Mouse (Mus musculus) left cerebral cortex, adult 18-20 months (tissue): Measurements from ENCODE around the gene Dnajc6. TPM values are rescaled to one million over a fixed set of nuclear protein-coding genes. Genes with fewer than 3 reads are reported as not detected.

Experiments
- DNase-seq, 2 experiments: peaks; one replicate each; pipeline ENCODE4 v3.0.0; 2021 to 2022; ENCODE audit warnings: low spot score in 2 of 2, mixed read lengths in 1 of 2
- total RNA-seq, 2 experiments: library from RNA; stranded (reverse); gene quantifications; 2 replicates each; pipeline ENCODE4 v1.2.3; 2021

The Dnajc6 gene
- total RNA-seq, 2 experiments from 2014 or later = 306 to 307 TPM

DNA sequence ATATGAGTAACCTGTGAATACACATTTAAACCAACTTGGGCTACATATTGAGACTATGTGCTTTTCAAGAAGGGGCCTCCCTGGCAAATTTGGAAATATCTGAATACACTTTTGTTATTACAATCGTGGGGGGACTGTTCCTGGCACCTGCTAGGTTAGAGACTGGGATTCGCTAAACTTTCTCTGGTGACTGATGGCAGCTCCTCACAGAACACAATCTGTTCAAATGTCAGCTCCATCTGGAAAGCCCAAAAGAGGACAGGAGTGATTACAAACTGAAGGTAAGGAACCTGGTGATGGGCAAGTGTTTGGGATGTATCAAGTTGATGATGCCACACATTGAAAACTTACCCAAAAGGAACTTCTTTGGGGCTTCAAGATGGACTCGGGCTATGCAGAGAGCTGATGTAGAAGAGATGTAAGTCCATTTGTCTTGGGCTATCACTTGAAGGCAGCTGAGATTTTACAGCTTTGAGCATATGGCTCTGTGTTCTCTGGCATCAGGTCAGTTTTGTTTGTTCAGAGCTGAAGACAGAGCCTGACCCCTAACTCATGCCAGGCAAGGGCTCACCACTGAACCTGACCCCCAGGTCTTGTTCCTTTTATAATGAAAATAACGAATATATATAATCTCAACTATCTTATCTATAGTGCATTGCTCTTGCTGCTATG lies 68.4 kb downstream of the Dnajc6 start:
- DNase-seq = no peak

DNA sequence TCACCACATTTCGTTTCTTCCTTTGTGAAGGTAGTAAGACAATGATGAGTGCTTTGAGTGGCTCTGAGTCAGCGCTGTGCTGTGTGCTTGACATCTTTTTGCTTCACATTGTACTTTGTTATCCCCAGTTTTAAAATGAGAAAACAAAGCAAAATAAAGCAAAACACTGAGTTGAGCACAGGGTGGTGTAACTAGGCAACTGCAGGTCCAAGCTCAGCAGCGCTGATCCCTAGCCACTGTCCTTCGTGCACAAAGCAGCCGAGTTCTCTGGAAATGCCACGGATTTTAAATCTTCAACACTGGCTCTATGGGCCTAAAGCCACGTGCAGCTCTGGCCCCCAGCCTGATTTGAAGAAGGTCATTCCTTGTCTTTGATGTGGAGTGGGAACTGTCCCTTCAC lies 72.6 kb downstream of the Dnajc6 start:
- no peak for DNase-seq

DNA sequence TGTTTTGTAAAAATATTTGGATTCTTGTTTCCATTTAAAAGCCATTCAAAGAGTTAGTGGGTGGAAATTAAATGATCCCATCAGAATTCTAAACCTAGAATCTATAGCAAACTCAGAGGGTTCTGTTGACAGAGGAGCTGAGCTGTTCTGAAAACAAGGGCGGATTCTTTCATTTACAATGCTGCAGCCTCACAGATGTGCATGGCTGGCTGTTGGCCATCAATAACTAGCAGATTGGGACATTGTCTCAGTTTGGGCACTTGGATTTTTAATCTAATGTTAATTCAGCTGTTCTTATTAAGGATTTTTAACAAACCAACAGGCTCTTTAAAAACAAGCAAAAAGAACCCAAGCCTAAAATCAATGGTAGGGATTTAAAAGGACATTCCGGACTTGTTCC lies 75.7 kb downstream of the Dnajc6 start:
- no peak for DNase-seq

DNA sequence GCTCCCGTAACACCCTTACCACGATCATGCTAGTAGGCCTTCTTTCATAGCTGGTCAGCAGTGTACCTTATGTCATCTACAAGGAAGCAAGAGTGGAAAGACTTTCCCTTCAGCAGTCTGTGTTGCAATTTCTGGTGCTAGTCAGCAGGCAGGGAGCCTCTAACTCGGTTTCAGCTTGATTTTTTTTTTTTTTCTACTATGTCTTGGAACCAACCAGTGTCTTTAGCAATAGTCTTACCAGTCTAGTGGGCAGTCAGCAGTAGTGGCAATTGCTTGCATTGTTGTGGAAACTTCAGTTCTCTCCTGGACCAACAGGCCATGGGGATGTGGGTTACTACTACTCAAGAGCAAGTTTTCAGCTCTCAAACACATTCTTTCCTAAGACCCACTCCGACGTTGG lies 78.9 kb downstream of the Dnajc6 start:
- DNase-seq = no peak

DNA sequence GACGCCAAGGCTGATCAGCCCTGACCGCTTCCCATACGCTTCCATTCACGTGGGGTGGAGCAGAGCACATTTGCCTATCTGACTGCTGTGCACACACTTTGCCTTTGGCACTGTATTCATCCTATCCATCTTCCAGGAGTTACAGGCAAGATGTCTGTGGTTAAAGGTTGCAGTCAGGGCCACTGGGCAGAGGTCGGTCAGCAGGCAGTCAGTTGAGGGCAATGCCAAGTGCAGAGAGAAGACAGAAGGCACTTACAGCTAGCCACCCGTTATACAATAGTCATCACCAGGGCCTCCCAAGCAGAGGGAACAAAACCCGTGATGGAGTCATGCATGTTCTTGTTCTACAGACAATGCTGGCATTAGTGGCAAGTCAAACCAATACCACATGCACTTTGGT lies 82.3 kb downstream of the Dnajc6 start:
- DNase-seq = no peak

DNA sequence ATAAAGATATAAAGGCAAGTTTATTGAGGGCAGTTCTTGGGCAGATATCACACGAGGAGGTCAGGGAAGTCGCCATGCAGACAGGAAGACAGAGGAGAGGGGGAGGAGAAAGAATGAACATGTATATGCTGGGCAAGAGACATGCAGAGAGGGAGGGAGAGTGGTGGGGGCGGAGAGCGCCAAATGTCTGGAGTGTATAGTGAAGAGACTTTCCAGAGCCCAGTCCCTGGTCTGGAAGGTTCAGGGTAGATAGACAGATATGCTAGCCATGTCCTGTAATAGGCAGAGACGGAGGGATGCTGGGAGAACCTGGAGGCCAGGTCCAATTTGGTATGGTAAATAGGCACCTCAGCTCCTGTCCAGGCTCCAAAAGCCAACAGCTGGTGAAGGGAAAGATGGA lies 83.1 kb downstream of the Dnajc6 start:
- DNase-seq = no peak

DNA sequence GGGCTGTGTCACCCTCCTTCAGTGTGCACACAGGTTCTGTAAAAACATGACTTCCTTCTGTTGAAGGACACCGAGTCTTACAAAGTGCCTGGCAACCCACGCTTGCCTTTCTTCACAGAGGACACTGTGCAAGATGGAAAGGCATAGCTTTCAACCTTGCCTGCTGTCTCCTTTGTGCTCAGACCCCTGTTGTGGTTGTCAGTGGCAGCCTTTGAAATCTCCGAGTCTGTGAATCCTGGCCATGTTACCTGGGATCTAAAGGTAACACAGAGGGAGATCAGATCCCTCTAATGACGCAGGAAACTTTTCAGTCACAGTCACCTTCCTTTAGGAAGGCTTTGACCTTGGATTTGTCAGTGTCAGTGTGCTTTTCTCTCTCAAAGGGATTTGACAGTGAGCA lies 84.7 kb downstream of the Dnajc6 start:
- DNase-seq = no peak

DNA sequence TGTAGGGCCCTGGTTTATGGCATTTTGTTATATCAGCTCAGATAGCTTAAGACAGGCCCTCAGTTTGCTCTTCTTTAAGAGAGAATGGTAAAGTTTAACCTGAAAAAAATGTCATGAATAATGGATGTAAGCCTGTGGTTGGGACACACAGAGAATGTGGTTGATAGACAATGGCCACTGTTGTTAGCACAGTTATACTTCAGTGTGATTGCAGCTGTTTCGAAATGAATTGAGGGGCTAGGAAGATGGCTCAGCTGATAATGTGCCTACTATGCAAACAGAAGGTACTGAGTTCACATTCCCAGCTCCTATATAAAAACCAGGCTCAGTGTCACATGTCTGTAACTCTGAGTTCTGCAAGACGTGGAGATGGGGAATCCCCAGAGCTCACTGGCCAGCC lies 86.4 kb downstream of the Dnajc6 start:
- DNase-seq = no peak

DNA sequence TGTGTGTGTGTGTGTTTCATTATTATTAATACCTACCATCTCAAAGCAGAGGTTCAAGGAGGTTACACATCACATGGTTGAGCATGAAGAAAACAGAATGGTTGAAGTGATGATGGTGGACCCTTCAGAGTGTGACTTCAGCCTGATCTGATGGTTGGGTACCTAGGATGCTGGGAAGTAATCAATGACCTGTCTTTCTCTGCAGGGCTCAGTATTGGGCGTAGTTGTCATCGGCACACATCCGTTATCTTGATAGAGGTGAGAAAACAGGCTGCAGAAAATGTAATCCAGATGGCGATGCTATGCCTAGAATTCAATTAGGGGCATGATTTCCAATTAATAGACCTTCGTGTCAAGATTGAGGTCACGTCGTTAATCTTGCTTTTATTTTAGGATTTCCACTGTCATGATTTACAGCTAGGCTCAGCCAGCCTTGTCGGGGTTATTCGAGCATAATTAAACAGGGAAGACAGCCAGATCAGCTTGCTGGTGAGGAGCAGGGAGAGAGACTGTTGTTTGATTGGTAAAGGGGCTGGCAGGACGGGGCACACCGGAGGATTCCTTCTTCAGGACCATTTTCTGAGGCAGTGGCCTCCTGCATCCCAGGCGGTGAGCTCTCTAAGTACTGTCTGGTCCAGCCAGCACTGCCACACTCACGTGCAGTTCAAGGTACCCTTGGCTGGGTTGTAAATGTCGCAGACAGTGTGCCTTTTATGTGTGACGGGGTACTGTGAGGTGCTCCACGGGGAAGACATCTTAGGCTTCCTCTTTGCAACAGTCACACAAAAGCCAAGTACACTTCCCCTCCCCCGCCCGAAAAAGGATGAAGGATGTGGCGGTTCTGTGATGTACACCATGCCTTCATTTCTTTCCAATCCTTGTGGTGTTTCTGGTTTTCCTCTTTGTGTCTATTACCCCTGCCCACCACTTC lies 88.3 kb downstream of the Dnajc6 start:
- DNase-seq = no peak

DNA sequence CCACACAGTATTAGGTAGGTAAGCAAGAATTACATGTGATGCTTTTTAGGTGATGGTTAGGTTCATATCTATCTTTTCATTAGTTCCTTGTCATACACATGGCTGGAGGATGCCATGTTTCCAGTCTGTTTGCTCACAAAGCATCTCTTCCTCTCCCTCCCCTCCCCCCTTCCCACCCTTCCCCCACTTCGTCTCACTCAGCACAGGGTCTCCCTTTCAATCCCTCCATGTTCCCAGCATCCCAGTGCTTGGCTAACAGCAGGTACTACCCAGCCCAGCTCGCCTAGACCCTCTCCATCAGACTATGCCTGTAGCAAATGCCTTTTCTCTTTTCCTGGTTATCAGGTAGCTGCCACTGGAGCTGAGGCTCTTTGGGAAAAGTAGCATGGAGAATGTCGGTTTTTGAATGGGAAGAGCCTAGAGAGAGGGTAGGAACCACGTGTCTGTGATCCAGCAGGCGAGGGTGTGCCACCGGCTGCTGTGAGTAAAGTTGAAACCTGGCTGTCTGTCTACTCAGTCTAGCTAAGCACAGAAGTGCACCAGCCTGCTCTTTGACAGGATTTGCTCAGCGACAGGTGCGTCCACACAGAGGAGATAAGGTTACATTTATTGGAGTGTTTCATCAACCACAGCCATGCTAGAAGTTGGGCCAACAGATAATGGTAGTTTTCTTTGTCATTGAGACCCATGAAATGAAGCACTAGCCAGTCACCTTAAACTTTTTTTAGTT lies 89.2 kb downstream of the Dnajc6 start:
- DNase-seq = no peak

DNA sequence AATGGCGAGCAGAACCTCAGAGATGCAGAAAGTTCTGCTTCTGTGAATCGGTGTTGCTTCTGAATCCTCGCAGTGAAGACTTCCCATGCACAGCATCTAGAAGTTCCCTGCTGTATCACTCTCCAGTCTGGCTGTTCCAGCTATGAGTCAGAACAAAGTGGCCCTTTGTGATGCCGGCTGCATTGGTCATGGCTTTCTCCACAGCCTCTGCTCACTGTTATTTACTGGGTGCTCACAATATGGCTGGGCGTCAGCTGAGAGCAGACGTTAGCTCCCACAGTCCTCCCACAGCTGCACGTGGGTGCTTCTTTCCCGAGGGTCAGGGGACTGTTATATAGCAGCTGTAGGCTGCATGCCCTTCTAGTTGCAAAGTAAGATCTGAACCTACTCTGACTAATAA lies 92.5 kb downstream of the Dnajc6 start:
- DNase-seq = peak; percentile 46 to 55

DNA sequence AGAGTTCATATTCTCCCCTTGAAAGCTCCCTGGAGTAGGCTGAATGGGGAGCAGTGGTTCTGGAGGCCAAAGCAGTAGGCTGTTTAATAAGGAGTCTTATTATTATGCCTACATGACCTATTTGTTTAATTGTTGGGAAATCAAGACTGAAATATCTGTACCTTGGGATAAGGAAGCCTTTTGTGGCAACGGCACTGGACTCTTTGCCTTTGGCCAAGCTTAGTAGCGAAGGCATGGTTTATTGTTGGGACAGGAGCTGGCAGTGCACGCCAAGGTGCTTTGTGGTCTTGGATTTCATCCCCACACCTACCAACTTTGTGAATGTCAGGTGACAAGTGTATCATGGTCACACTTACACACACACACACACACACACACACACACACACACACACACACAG lies 93.3 kb downstream of the Dnajc6 start:
- no peak for DNase-seq

DNA sequence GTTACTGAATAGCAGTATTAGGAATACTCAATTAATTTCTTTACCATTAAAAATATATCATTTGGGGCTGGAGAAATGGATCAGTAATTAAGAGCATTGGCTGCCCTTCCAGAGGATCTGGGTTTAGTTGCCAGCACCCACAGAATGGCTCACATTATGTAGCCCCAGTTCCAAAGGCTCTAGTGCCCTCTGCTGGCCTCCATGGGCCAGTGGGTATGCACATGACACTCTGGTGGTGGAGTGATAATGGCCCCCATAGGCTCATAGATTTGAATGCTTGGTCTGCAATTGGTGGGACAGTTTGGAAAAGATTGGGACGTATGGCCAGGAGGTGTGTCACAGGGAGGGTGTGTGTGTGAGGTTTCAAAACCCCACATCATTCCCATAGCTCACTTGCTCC lies 95.0 kb downstream of the Dnajc6 start:
- no peak for DNase-seq

DNA sequence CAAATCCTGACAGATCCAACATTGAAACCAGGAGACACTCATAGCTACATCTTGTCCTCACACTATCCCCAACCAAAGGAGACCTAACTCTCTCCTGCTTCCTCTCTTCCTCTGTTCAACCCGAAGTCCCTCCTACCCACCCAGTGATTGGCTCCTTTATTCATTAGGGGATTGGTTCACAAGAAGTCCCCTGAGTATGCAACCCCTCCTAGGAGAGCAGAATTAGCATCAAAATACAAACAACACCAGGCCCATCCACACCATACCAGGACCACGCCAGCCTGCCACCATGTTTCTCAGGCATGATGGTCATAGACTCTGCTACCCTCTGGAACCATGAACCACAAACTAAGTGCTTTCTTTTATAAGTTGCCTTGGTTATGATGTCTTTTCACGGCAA lies 96.0 kb downstream of the Dnajc6 start:
- no peak for DNase-seq

DNA sequence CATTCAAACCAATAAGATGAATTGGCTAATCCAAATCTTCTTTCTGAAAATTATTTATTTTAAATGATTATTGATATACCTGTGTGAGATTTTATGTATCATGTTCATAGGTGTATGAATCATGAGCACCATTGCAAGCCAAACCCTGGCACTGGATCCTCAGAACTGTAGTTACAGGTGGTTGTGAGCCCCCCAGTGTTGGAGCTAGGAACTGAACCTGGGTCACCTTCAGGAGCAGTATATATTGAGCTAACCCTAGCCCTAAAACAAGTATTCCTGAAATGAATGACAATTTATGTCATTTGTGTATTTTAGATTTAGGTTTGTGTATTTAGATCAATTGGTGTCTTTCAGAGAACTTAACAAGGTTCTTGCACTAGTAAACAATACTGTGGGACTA lies 105.3 kb downstream of the Dnajc6 start:
- no peak for DNase-seq

DNA sequence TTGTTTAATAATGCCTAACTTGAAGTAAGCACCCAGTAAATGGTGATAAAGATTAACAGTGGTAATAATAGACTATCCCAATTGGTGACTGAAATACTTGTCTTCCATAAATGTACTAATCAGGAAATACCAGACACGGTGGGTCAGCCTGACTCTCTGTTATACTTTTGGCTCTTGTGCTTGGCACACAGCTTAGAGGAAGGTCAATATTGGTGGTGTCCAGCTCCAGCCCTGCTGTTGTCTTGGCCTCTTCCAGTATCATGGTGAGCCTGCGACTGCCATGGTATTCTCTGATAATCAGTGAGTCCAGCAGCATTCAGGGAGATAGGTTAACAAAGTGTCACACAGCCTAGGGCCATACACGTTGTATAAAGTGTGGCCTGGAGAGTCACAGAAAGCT lies 107.2 kb downstream of the Dnajc6 start:
- DNase-seq = no peak

DNA sequence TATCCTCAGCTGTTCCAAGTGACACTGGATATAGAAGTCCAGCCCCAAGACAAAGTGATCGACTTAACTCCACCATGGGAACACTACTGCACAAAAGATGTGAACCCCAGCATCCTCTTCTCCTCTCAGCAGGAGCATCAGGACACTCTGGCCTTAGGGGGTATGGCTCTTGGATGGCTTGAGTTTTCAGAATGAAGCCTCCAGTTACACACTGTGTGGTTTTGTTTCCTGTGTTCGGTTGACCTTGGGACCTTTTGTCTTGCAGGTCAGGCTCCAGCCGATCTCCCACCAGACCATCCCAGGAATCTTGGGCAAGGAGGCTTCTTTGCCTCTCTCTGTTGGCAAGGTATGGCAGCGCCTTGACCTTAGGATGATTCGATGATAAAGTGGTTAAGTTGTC lies 120.1 kb downstream of the Dnajc6 start:
- DNase-seq = no peak

DNA sequence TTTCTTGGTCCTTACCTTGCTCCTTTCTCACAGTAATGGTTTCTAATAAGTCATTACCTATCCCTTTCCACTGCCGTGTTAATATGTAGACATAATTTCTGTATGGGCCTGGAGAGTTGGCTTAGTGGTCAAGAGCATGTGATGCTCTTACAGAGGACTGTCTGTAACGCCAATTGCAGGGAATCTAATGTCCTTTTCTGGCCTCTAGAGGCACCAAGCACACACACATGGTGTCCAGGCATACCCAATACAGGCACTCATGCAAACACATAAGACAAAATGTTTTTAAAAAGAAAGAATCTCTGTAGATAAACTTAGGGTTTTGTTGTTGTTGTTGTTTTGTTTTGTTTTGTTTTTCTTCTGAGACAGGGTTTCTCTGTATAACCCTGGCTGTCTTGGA lies 121.3 kb downstream of the Dnajc6 start:
- no peak for DNase-seq

DNA sequence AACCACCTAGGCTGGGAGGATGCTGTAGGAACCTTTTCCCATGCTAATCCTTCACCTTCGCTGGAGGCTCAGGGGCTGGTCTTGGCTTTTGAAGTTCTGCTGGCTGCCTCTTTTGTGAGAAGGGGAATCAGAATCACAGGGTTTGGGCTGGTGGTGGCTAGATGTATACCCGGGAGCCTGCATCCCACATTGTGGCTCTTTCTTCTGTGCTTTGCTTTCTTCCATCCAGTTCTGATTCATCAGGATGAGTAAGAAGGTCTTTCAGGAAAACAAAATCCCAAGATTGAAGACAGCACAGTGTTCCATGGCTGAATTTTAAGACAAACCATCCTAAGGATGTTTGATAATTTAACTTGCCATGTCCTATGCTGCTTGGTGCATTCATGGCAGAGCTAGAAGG lies 123.8 kb downstream of the Dnajc6 start:
- DNase-seq = no peak

DNA sequence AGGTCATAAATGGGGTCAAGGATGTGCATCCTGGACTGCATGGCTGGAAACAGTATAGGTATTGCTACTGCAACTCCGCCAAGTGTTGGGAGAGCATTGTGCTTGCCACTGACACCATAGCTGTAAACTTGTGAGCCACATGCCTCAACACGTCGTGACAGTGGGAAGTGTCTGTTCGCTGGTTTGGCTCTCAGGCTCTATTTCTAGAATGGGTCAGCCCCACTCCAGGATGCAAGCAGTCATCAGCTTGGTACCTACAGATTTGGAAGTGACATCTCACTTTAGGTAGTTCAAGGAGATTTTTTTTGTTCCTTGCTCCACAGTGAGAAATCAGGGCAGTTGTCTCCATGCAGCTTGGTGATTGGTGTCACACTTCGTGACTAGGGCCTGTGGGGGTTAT lies 124.8 kb downstream of the Dnajc6 start:
- no peak for DNase-seq

DNA sequence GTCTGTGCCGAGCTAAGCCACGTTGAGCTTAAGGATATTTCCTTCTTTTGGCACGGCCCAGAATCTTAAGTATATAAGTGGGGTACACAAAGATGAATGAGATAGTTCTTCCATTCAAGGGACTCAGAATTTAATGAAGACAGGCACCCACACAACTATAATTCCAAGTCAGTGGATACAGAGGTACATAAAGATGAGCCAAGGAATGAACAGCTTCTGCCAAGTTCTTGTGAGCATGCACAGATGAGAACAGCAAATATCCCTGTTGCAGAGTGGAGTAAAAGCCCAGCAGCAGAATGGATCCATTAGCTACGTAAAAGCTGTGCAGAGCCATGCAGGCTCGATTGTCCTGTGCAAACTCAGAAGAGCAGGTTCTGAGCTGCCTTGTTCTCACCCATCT lies 128.8 kb downstream of the Dnajc6 start:
- no peak for DNase-seq

DNA sequence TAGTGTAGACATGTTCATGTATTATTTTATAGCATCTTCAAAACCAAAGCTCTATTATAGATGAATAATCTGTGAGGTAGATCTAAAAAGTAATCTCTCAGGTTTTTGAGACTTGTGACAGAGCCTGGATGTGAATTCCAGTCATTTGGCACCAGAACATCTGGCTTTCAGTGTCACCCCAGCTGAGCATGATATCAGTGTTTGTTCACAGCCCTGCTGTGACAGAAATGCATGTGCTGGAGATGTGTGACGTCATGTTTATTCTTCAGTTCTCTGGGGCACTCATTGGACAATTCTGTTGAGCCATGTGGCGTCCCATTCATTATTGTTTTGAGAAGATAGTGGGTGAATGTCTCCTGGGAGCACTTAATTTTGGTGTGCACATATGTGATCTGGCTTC lies 139.1 kb downstream of the Dnajc6 start:
- DNase-seq = no peak
